In the genomic region with DNA sequence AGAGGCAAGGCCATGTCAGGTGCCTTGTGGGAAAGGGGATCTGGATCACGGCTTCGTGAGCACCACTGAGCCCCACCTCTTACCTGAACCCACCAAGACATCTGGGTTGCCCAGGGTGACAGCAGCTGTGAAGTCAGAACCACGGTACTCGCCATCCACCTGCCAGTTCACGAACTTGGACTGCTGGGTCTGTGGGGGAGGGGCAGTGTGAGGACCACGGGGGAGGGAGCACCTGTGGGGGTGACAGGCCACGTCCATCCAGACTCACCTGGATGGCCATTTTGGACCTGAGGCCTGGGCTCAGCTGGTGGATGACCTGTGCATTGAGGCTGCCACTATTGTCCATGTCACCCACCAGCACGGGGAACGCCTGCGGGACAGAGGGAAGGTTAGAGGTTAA, we compare ENCODE assay signal across 26 mouse cellular contexts. TPM values are rescaled to one million over a fixed set of nuclear protein-coding genes. Genes with fewer than 3 reads are reported as not detected.
"Had no signal": no experiment of that assay in that cellular context is flagged by ENCODE, and none has a peak within 500 bp of the region (broad histone marks: within the 10 kb centered on the region; RNA-seq: fewer than 3 reads in every experiment).

No protein-coding gene starts in this region.

- DNase-seq: liver, postnatal 0 days; lung, adult 2 months; lung, postnatal 14 days; lung, postnatal 36 days; right cerebral cortex, postnatal 14 days; thymus, adult 2 months; thymus, postnatal 25 days; thymus, postnatal 4 days had no signal

- H3K4me3 ChIP-seq: lung, embryonic 15.5 days; megakaryocyte, embryonic 14.5 days; midbrain, embryonic 13.5 days; midbrain, embryonic 15.5 days; neural tube, embryonic 12.5 days; stomach, embryonic 15.5 days had no signal

- H3K9me3 ChIP-seq: lung, embryonic 15.5 days; megakaryocyte, embryonic 14.5 days; midbrain, embryonic 13.5 days; midbrain, embryonic 15.5 days; neural tube, embryonic 12.5 days; stomach, embryonic 15.5 days had no signal

- H3K27ac ChIP-seq: lung, embryonic 15.5 days; macrophage; midbrain, embryonic 13.5 days; midbrain, embryonic 15.5 days; neural tube, embryonic 12.5 days; stomach, embryonic 15.5 days; stomach, postnatal 0 days had no signal

- ATAC-seq: liver, postnatal 0 days; lung, postnatal 0 days; midbrain, embryonic 13.5 days; midbrain, embryonic 15.5 days had no signal

- H3K27me3 ChIP-seq: lung, embryonic 15.5 days; megakaryocyte, embryonic 14.5 days; midbrain, embryonic 13.5 days; midbrain, embryonic 15.5 days; neural tube, embryonic 12.5 days; stomach, embryonic 15.5 days had no signal

- H3K4me2 ChIP-seq: lung, embryonic 15.5 days; midbrain, embryonic 11.5 days; midbrain, embryonic 13.5 days; midbrain, embryonic 15.5 days; neural tube, embryonic 12.5 days; stomach, embryonic 15.5 days had no signal

- H3K9ac ChIP-seq: liver, postnatal 0 days; lung, embryonic 15.5 days; midbrain, embryonic 13.5 days; midbrain, embryonic 15.5 days; neural tube, embryonic 12.5 days; stomach, embryonic 15.5 days had no signal

RNA-seq across cellular contexts. Expression of a gene that starts 29.4 kb away (rescaled TPM):
- total RNA-seq: megakaryocyte progenitor cell, adult 5-6 weeks; midbrain, postnatal 0 days had no signal
- polyA plus RNA-seq: macrophage; midbrain, embryonic 11.5 days; midbrain, embryonic 13.5 days; midbrain, embryonic 15.5 days; midbrain, postnatal 0 days; neural tube, embryonic 12.5 days; testis, adult 2 months had no signal

RNA-seq across cellular contexts. Expression of a gene that starts 29.4 kb away (rescaled TPM):
- total RNA-seq: megakaryocyte progenitor cell, adult 5-6 weeks; midbrain, postnatal 0 days; monocyte, adult 5-6 weeks; neutrophil, adult 5-6 weeks had no signal
- polyA plus RNA-seq: lung, adult 2 months; lung, embryonic 15.5 days; lung, postnatal 0 days; macrophage; midbrain, embryonic 11.5 days; midbrain, embryonic 13.5 days; midbrain, embryonic 15.5 days; midbrain, postnatal 0 days; neural tube, embryonic 12.5 days; neural tube, embryonic 14.5 days; spleen, adult 2 months; stomach, embryonic 15.5 days; stomach, postnatal 0 days; testis, adult 2 months; thymus, adult 2 months; urinary bladder, adult 2 months had no signal
